Mouse (Mus musculus): ENCODE measurements around the gene Cd9. TPM values are rescaled to one million over a fixed set of nuclear protein-coding genes. Genes with fewer than 3 reads are reported as not detected.

Cd9 gene
- polyA plus RNA-seq, 1 experiment = 52.6 TPM

DNA sequence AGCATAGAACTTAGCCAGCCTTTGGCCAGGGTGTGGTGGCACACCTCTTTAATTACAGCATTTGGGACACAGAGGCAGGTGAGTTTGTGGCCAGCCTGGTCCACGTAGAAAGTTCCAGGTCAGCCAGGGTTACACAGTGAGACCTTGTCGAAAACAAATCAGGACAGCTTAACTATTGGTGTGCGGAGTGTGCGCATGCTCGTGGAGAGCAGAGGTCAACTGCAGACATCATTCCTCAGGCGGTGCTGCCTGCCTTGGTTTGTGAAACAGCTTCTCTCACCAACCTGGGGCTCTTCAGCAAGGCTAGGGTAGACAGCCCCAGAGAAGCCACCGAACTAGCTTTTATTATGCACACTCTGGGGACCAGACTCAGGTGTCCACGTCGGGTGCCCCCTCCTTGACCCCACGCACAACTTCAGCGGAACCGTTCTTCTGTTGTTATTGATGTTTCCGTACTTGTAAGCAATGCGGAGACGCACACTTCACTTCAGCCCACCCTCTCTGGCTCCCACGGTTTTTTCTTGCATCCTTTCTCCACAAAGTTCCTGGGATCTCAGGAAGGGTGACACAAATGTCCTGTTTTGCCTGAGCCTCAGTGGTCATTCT lies 74.0 kb downstream of the Cd9 start:
- H3K4me1 ChIP-seq = peaks cover 63% of the 10 kb centered on the region
- no peaks in the 10 kb centered on the region for H3K9me3 ChIP-seq
- peaks cover 4% of the 10 kb centered on the region for H3K36me3 ChIP-seq (replicated peaks; ENCODE audit: low read length)
- peaks cover 2% of the 10 kb centered on the region for H3K27me3 ChIP-seq (replicated peaks)
- no peak overlapping the region for H3K4me3 ChIP-seq (replicated peaks)
- TF ChIP-seq FLI1 (IDR thresholded peaks at IDR 0.05; ENCODE audit: low read length) (no peak), GATA1 (IDR thresholded peaks at IDR 0.05; ENCODE audit: borderline replicate concordance, low read length) (no peak)

DNA sequence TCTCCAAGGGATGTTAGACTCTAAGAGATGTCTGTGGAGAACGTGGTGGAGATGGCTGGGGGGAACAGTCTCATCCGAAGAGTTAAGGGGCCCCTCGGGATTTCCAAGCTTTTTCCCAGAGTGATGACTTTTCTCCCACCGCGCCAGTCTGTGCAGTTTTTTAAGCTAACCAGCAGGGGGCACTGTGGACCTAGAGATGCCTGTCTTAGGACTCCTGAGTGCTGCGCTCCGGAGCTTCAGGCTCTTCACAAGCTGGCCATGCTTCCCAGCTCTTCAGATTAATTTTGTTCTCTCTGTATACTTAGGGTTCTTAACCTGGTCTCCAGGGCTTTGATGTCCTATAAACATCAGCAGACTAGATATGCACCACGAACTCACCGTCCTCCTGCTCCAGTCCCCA lies 75.8 kb downstream of the Cd9 start:
- Histone ChIP-seq H3K4me1 (peaks cover 46% of the 10 kb centered on the region), H3K4me3 (replicated peaks) (peak overlapping the region; percentile 72), H3K36me3 (replicated peaks; ENCODE audit: low read length) (peaks cover 4% of the 10 kb centered on the region), H3K9me3 (no peaks in the 10 kb centered on the region), H3K27me3 (replicated peaks) (peaks cover 7% of the 10 kb centered on the region)
- no peak for TF ChIP-seq FLI1 (IDR thresholded peaks at IDR 0.05; ENCODE audit: low read length)

DNA sequence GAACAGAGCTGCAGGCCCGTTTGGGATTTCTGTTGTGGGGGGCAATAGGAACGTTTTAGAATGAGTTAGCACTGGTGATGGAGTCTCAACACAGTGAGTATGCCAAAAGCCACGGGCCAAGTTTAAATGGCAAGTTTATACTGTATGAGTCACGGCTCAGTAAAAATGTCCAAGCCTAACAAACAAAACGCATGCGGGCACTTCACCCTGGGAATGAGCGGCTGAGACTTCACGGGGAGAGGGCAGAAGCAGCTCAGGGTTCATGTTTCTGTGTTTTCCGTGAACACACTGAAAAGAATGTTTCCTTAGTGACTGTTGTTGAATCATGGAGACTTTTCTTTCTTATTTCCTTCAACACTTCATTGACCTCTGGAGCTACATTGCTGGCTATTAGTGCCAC lies 81.3 kb downstream of the Cd9 start:
- H3K4me3 ChIP-seq (replicated peaks) = no peak overlapping the region
- peaks cover 27% of the 10 kb centered on the region for H3K27me3 ChIP-seq (replicated peaks)
- TF ChIP-seq FLI1 (IDR thresholded peaks at IDR 0.05; ENCODE audit: low read length) (no peak), GATA1 (IDR thresholded peaks at IDR 0.05; ENCODE audit: borderline replicate concordance, low read length) (no peak)
- H3K9me3 ChIP-seq = peaks cover 10% of the 10 kb centered on the region
- H3K36me3 ChIP-seq (replicated peaks; ENCODE audit: low read length) = no peaks in the 10 kb centered on the region
- H3K4me1 ChIP-seq = peaks cover 9% of the 10 kb centered on the region

DNA sequence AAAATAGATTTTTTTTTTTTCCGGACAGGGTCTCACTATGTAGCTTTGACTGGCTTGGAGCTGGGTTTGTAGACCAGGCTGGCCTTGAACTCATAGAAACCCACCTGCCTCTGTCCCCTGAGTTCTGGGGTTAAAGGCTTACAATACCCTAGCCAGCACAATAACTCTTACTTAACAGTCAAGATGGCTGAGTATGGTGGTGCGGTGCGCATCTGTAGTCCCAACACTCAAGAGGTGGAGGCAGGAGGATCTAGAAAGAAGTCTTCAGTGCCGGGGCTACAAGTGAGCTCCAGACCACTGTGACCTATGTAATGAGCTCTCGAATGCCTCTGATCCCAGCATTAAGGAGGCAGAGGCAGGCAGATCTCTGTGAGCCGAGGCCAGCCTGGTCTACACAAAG lies 82.9 kb downstream of the Cd9 start:
- Histone ChIP-seq H3K9me3 (peaks cover 10% of the 10 kb centered on the region), H3K27me3 (replicated peaks) (peaks cover 25% of the 10 kb centered on the region), H3K36me3 (replicated peaks; ENCODE audit: low read length) (no peaks in the 10 kb centered on the region), H3K4me3 (replicated peaks) (no peak overlapping the region), H3K4me1 (peaks cover 14% of the 10 kb centered on the region)
- no peak for TF ChIP-seq FLI1 (IDR thresholded peaks at IDR 0.05; ENCODE audit: low read length)
- TF ChIP-seq GATA1 (IDR thresholded peaks at IDR 0.05; ENCODE audit: borderline replicate concordance, low read length) = no peak

DNA sequence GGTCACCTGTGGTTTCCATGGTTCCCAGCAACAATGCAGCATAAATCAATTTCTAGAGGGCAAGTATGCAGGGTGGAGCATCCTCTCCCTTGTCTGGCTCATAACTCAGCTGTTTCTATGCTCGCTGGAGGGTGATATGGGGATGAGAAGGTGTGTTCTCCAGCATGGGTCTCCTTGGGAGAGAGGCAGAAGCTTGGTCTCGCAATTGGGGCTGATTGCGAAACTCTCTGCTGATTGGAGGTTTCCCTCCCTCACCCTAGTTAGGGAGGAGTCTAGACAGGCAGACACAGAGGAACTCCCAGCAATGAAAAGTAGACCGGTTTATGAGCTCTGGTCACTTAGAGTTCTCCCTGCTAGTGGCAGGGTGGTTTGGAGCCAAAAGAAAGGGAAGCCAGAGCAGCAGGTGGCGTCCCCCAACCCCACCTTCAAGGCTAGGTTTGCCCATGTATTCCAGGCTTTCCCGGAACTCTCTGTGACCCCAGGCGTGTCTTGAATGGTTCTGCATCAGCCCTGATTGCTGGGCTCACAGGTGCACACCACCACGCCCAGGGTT lies 83.5 kb downstream of the Cd9 start:
- H3K36me3 ChIP-seq (replicated peaks; ENCODE audit: low read length) = no peaks in the 10 kb centered on the region
- no peak for TF ChIP-seq GATA1 (IDR thresholded peaks at IDR 0.05; ENCODE audit: borderline replicate concordance, low read length)
- no peak for TF ChIP-seq FLI1 (IDR thresholded peaks at IDR 0.05; ENCODE audit: low read length)
- peaks cover 10% of the 10 kb centered on the region for H3K9me3 ChIP-seq
- peaks cover 14% of the 10 kb centered on the region for H3K4me1 ChIP-seq
- no peak overlapping the region for H3K4me3 ChIP-seq (replicated peaks)
- H3K27me3 ChIP-seq (replicated peaks) = peaks cover 25% of the 10 kb centered on the region

DNA sequence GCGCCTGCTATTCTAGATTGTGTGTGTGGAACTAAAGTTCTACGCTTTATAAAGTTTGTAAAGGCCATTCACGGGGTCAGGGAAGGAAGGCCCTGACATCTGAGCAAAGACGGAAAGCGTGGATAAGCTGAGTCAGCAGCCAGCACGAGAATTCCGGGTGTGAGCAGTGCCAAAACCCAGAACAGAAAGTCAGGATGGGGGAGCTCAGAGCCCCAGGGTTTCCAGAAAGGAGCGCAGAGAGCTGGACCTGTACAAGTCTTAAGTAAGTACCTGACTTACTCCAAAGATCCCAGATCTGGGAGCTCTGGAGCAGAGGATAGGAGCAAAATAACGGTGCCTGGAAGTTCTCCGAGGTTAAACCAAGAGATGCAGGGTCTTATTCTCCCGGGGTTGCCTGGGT lies 84.0 kb downstream of the Cd9 start:
- Histone ChIP-seq H3K36me3 (replicated peaks; ENCODE audit: low read length) (no peaks in the 10 kb centered on the region), H3K9me3 (peaks cover 10% of the 10 kb centered on the region), H3K4me1 (peaks cover 20% of the 10 kb centered on the region), H3K4me3 (replicated peaks) (no peak overlapping the region), H3K27me3 (replicated peaks) (peaks cover 25% of the 10 kb centered on the region)
- TF ChIP-seq FLI1 (IDR thresholded peaks at IDR 0.05; ENCODE audit: low read length) (no peak), GATA1 (IDR thresholded peaks at IDR 0.05; ENCODE audit: borderline replicate concordance, low read length) (no peak)

Other genes starting within 250 kb of the Cd9 start
- not detected in 2 replicates for gene Tuba3a, start 208.7 kb downstream of the Cd9 start, polyA plus RNA-seq (2012; ENCODE audit: insufficient read depth, low replicate concordance)
- 41.9 and 48.8 TPM in 2 replicates for gene Ltbr, start 180.9 kb downstream of the Cd9 start, polyA plus RNA-seq (2012; ENCODE audit: insufficient read depth, low replicate concordance)
- 0.39 TPM in 1 of 2 replicates, not detected in the other for gene Scnn1a, start 174.1 kb downstream of the Cd9 start, polyA plus RNA-seq (2012; ENCODE audit: insufficient read depth, low replicate concordance)
- gene Tnfrsf1a, start 145.4 kb downstream of the Cd9 start, polyA plus RNA-seq (2012; ENCODE audit: insufficient read depth, low replicate concordance) = 10.1 and 63.6 TPM in 2 replicates
- gene Plekhg6, start 114.0 kb downstream of the Cd9 start, polyA plus RNA-seq (2012; ENCODE audit: insufficient read depth, low replicate concordance) = 0.39 TPM in 1 of 2 replicates, not detected in the other
- 331 and 373 TPM in 2 replicates for gene Vwf, start 52.0 kb upstream of the Cd9 start, polyA plus RNA-seq (2012; ENCODE audit: insufficient read depth, low replicate concordance)
- gene Ano2, start 195.6 kb upstream of the Cd9 start, polyA plus RNA-seq (2012; ENCODE audit: insufficient read depth, low replicate concordance) = 3.5 and 4.8 TPM in 2 replicates